Mouse (Mus musculus) intestine, embryonic 14.5 days (tissue): ENCODE results near the gene Pds5b. TPM values are rescaled to one million over a fixed set of nuclear protein-coding genes. Genes with fewer than 3 reads are reported as not detected.
"Not testable (repeated sequence)": the region's sequence is repeated elsewhere in the genome, so short reads cannot be mapped to it uniquely, and the experiment has no call there.

Source experiments
- ATAC-seq: fragments of 200-750 bp; cut with Nextera tagmentation; replicated peaks from 2 replicates; pipeline ENCODE4 v1.8.0; 2017; ENCODE audit warnings: low read depth, moderate number of reproducible peaks, moderate TSS enrichment, moderate library complexity; ENCODE audit not compliant: low FRiP score, low TSS enrichment
- DNase-seq: peaks from one replicate; pipeline ENCODE4 v3.0.0-alpha.2; 2018; ENCODE audit warnings: low spot score
- H3K27ac ChIP-seq: fragments of 300-500 bp; sonication (generic); 2 replicates; pipeline ENCODE4 v1.5.1; 2014; ENCODE audit warnings: low read depth, mild to moderate bottlenecking, control low read depth
- H3K27me3 ChIP-seq: fragments of 300-500 bp; sonication (generic); replicated peaks from 2 replicates; pipeline ENCODE4 v1.6.1; 2014; ENCODE audit warnings: low read length, control low read depth; ENCODE audit not compliant: control insufficient read depth, insufficient read depth
- H3K36me3 ChIP-seq: fragments of 300-500 bp; sonication (generic); 2 replicates; pipeline ENCODE4 v1.6.1; 2014; ENCODE audit warnings: low read length, control low read depth; ENCODE audit not compliant: control insufficient read depth, insufficient read depth
- H3K4me1 ChIP-seq: fragments of 300-500 bp; sonication (generic); replicated peaks from 2 replicates; pipeline ENCODE4 v1.6.1; 2014; ENCODE audit warnings: low read length, control low read depth, mixed read lengths; ENCODE audit not compliant: control insufficient read depth, insufficient read depth
- H3K4me2 ChIP-seq: fragments of 300-500 bp; sonication (generic); 2 replicates; pipeline ENCODE4 v1.6.1; 2014; ENCODE audit warnings: low read length
- H3K4me3 ChIP-seq: fragments of 300-500 bp; sonication (generic); 2 replicates; pipeline ENCODE4 v1.5.1; 2014; ENCODE audit warnings: low read depth, low read length, control low read depth, mixed read lengths
- H3K9ac ChIP-seq: fragments of 300-500 bp; sonication (generic); 2 replicates; pipeline ENCODE4 v1.6.1; 2014; ENCODE audit warnings: mild to moderate bottlenecking, low read length
- H3K9me3 ChIP-seq: fragments of 300-500 bp; sonication (generic); 2 replicates; pipeline ENCODE4 v1.6.1; 2016; ENCODE audit warnings: low read length, control low read depth; ENCODE audit not compliant: control insufficient read depth
- WGBS: fragments of 180-500 bp; shearing (Covaris S2); extraction: QIAGEN DNeasy Blood & Tissue Kit; methylation state at CpG from one replicate; pipeline ENCODE4 v1.1.7; 2014; 5-methylcytosine and 5-hydroxymethylcytosine counted together
- polyA plus RNA-seq: library from polyadenylated mRNA; unstranded; fragments of >200 nt; fragmentation: Nextera tagmentation; extraction: Ambion mirVana; gene quantifications from 2 replicates; pipeline ENCODE4 v1.2.1, GENCODE M21; 2014

Gene Pds5b
- polyA plus RNA-seq, 1 experiment from 2014 or later = 37.3 TPM

- ATAC-seq (no peak), DNase-seq (no peak)
These were observed 39.9 kb downstream of the Pds5b start for GRCm38 (mm10) chr5:150713431-150713830.

DNA sequence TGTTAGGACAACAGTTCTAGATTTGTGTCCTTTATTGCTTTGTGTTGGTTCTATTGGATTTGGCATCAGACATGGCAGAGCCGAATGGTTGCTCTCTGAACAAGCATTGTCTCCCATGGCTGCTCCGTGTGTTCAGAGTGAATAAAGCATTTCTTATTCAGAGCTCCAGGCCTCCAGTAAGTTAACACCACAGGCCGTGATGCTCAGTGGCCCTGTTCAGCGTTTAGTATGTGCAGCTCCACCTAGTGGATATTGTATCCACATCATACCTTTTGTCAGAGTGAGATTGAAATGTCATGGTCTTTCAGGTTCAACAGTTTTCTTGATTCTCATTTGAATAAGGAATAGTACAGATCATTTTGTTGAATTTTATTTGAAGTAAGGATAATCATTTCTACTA, 44.2 kb downstream of the Pds5b start:
- ATAC-seq (no peak), DNase-seq (no peak)
- H3K9ac ChIP-seq = no peak overlapping the region
- H3K9me3 ChIP-seq = no peaks in the 10 kb centered on the region
- H3K27me3 ChIP-seq = no peaks in the 10 kb centered on the region
- peaks cover 4% of the 10 kb centered on the region; the same call in 1 of the 2 replicates for H3K4me1 ChIP-seq
- H3K4me2 ChIP-seq = no peak overlapping the region
- WGBS = 29% methylated on average over 4 of the region's 4 CpGs
- peaks cover 18% of the 10 kb centered on the region for H3K36me3 ChIP-seq
- H3K27ac ChIP-seq = no peak overlapping the region
- no peak overlapping the region for H3K4me3 ChIP-seq

More at GRCm38 (mm10) chr5:150713431-150713830, 39.9 kb downstream of the Pds5b start:
- no peak overlapping the region for H3K4me3 ChIP-seq
- peaks cover 4% of the 10 kb centered on the region; the same call in 1 of the 2 replicates for H3K4me1 ChIP-seq
- H3K27ac ChIP-seq = no peak overlapping the region
- H3K9me3 ChIP-seq = no peaks in the 10 kb centered on the region
- H3K9ac ChIP-seq = no peak overlapping the region
- H3K4me2 ChIP-seq = no peak overlapping the region
- H3K36me3 ChIP-seq = no peaks in the 10 kb centered on the region
- no peaks in the 10 kb centered on the region for H3K27me3 ChIP-seq

GRCm38 (mm10) chr5:150724641-150725040, 51.1 kb downstream of the Pds5b start:
- Histone ChIP-seq H3K4me3 (no peak overlapping the region), H3K9ac (no peak overlapping the region), H3K9me3 (no peaks in the 10 kb centered on the region), H3K4me2 (no peak overlapping the region), H3K4me1 (no peaks in the 10 kb centered on the region), H3K27ac (no peak overlapping the region), H3K27me3 (no peaks in the 10 kb centered on the region), H3K36me3 (peaks cover 55% of the 10 kb centered on the region)
- 71% methylated on average over 1 of the region's 1 CpGs for WGBS
- no peak for ATAC-seq
- no peak for DNase-seq

DNA sequence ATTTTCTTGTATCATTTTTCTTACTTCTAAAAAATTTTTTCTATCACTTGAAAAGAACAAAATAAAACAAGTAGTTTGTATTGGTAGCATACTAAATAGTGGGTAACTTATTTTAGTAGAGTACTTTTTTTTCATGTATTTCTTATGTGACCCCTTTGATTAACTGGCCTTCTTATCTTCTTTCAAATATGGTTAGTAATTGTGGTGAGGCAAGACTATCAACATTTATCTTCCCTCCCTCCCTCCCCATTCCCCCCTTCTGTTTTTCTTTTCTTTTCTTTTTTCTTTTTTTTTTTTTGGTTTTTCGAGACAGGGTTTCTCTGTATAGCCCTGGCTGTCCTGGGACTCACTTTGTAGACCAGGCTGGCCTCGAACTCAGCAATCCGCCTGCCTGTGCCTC, 63.5 kb downstream of the Pds5b start:
- H3K9ac ChIP-seq, H3K9me3 ChIP-seq, ATAC-seq, H3K27ac ChIP-seq, H3K27me3 ChIP-seq, DNase-seq, H3K4me3 ChIP-seq, H3K4me2 ChIP-seq, H3K4me1 ChIP-seq: not testable (repeated sequence)
- WGBS = 100% methylated on average over 3 of the region's 3 CpGs
- peaks cover 44% of the 10 kb centered on the region for H3K36me3 ChIP-seq

GRCm38 (mm10) chr5:150739311-150739710, 65.8 kb downstream of the Pds5b start:
- 90% methylated on average over 7 of the region's 7 CpGs for WGBS
- ATAC-seq = no peak
- Histone ChIP-seq H3K4me1 (no peaks in the 10 kb centered on the region), H3K9me3 (no peaks in the 10 kb centered on the region), H3K9ac (no peak overlapping the region), H3K36me3 (peaks cover 36% of the 10 kb centered on the region), H3K4me3 (no peak overlapping the region), H3K27me3 (no peaks in the 10 kb centered on the region), H3K27ac (no peak overlapping the region), H3K4me2 (no peak overlapping the region)
- no peak for DNase-seq

GRCm38 (mm10) chr5:150740597-150740996, 67.1 kb downstream of the Pds5b start:
- no peaks in the 10 kb centered on the region for H3K27me3 ChIP-seq
- H3K36me3 ChIP-seq = peaks cover 40% of the 10 kb centered on the region
- 82% methylated on average over 1 of the region's 2 CpGs for WGBS
- H3K27ac ChIP-seq = no peak overlapping the region
- H3K4me2 ChIP-seq = no peak overlapping the region
- DNase-seq (no peak), ATAC-seq (no peak)
- H3K4me1 ChIP-seq = no peaks in the 10 kb centered on the region
- H3K9me3 ChIP-seq = no peaks in the 10 kb centered on the region
- no peak overlapping the region for H3K4me3 ChIP-seq
- no peak overlapping the region for H3K9ac ChIP-seq

DNA sequence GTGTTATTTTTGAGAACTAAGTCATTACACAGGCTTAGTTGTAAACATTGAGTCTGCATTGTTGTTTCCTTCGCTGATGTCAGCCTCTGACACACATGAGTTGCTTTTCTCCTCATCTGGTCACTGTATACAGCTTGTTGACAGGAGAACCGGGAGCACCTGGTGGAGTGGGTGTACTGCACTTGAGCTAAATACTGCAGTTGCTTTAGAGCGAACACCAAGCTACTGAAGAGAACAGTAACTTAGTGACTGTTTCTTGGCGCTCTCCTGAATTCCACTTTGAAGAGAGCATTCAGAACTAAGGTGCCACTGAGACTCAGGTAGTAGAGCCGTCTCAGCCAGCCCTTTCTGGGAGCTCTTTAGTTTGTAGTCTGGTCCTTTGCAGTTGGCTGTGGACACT, 83.1 kb downstream of the Pds5b start:
- H3K9ac ChIP-seq = no peak overlapping the region
- no peak for ATAC-seq
- H3K9me3 ChIP-seq = no peaks in the 10 kb centered on the region
- no peaks in the 10 kb centered on the region for H3K27me3 ChIP-seq
- H3K4me1 ChIP-seq = no peaks in the 10 kb centered on the region
- WGBS = 88% methylated on average over 5 of the region's 5 CpGs
- no peak overlapping the region for H3K27ac ChIP-seq
- H3K4me2 ChIP-seq = no peak overlapping the region
- no peak for DNase-seq
- H3K36me3 ChIP-seq = peaks cover 49% of the 10 kb centered on the region
- H3K4me3 ChIP-seq = no peak overlapping the region

- DNase-seq = no peak
These were observed 98.9 kb downstream of the Pds5b start for GRCm38 (mm10) chr5:150772403-150772802.

GRCm38 (mm10) chr5:150773083-150773482, 99.5 kb downstream of the Pds5b start:
- peaks cover 11% of the 10 kb centered on the region for H3K4me1 ChIP-seq
- no peak overlapping the region for H3K4me2 ChIP-seq
- peaks cover 31% of the 10 kb centered on the region for H3K36me3 ChIP-seq
- ATAC-seq (no peak), DNase-seq (no peak)
- no peaks in the 10 kb centered on the region for H3K9me3 ChIP-seq
- no peak overlapping the region for H3K4me3 ChIP-seq
- H3K27me3 ChIP-seq = no peaks in the 10 kb centered on the region
- no peak overlapping the region for H3K9ac ChIP-seq
- no peak overlapping the region for H3K27ac ChIP-seq

More at GRCm38 (mm10) chr5:150772403-150772802, 98.9 kb downstream of the Pds5b start:
- H3K4me1 ChIP-seq = peaks cover 11% of the 10 kb centered on the region
- no peaks in the 10 kb centered on the region for H3K9me3 ChIP-seq
- 21% methylated on average over 5 of the region's 5 CpGs for WGBS
- H3K4me2 ChIP-seq = no peak overlapping the region
- H3K9ac ChIP-seq = no peak overlapping the region
- no peak overlapping the region for H3K27ac ChIP-seq
- no peak overlapping the region for H3K4me3 ChIP-seq
- H3K27me3 ChIP-seq = no peaks in the 10 kb centered on the region
- peaks cover 31% of the 10 kb centered on the region for H3K36me3 ChIP-seq
- ATAC-seq = no peak
